Mouse (Mus musculus) testis, adult 2 months (tissue): Measurements from ENCODE around the gene Ifit1bl1.
A peak's percentile ranks its signal among the peaks of the same experiment; 100 is the strongest.

Experiments
- CTCF ChIP-seq: fragments of 200-500 bp; IDR thresholded peaks from 2 replicates; pipeline ENCODE4 v1.5.1; 2012; ENCODE audit warnings: low read depth, mild to moderate bottlenecking, inconsistent platforms, low read length, moderate library complexity; ENCODE audit not compliant: control insufficient read depth, insufficient read depth, insufficient replicate concordance
- POLR2A ChIP-seq: fragments of 200-500 bp; IDR thresholded peaks from 2 replicates; pipeline ENCODE4 v1.6.1; 2012; ENCODE audit warnings: low read depth, mild to moderate bottlenecking, inconsistent platforms, low read length, moderate library complexity; ENCODE audit not compliant: control insufficient read depth

- TF ChIP-seq CTCF (peak; percentile 41; the same call in 1 of the 2 replicates), POLR2A (no peak)
These were observed 35.3 kb upstream of the Ifit1bl1 start for GRCm38 (mm10) chr19:34636933-34637557.
